Mouse (Mus musculus): Measurements from ENCODE around the gene Snapc4.
"Not testable (repeated sequence)": the region's sequence is repeated elsewhere in the genome, so short reads cannot be mapped to it uniquely, and the experiment has no call there.

Gene Snapc4

DNA sequence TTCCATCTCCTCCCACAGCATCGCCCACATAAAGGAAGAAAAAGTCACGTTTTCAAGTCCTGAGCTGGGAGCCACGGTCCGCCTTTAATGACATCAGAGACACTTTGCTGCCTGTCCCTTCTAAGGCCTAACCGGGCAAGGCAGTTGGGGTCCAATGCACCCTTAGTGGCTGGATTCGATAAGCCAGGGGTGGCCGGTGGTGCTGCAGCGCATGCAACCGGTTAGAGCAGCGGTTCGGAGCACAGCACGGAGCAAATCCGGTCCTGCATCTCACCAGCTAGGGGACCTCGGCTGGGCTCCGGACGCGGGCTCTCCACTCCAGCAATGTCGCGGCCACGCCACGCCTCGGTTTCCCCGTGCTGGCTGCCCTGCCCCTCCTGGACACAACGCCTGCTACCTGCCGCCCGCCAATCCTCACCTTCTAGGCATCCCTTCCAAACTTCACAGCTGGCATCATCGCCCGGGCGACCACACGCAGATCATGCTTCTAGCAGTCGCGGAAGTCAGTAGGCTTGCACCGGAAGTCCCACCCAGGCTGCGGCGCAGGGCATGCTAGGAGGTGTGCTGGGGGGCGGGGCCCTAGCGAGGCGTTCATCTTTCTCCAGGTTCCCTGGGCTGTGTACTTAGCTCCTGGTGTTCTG, at the start of gene Snapc4:
TSS of gene Snapc4 (minus strand) at position 523 of the 641 bp plus-strand sequence.
- peak; percentile 82 to 85 for DNase-seq

GRCm38 (mm10) chr2:26429851-26430250, 49.4 kb upstream of the Snapc4 start:
- no peak for DNase-seq

DNA sequence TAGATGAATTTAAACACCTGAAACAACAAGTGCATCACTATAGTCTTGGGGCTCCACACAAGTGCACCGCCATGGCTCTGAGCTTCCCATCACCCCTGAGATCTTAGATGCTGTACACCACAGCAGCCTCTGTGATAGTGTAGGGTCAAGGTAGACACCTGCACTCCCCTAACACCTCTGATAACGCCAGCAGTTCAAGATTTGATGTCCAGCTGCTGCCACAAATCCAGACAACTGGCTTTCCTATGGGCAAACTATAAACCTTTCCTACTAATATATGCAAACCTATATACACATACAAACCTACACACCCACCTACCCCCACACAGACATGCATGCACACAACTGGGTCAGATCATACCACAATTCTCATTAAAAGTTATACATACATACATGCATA, 44.1 kb upstream of the Snapc4 start:
- DNase-seq, result no peak

DNA sequence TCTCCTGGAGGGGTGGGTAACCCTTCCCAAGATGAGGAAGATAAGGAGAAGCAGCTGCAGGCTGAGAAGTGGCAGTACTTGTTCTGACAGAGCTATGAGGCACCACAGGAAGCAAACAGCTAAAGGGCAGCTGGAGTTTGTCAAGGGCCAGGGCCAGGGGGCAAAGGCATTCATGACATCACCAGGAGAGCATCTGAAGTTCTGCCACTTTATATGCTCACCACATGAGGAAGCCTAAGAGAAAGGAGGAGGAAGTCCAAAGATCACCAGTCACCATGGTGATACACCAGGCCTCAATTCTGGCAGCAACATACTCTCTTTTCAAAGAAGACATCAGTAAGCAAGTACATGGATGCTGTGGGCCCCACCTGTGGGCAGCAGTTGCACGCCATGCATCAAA, 42.6 kb upstream of the Snapc4 start:
- no peak for DNase-seq

DNA sequence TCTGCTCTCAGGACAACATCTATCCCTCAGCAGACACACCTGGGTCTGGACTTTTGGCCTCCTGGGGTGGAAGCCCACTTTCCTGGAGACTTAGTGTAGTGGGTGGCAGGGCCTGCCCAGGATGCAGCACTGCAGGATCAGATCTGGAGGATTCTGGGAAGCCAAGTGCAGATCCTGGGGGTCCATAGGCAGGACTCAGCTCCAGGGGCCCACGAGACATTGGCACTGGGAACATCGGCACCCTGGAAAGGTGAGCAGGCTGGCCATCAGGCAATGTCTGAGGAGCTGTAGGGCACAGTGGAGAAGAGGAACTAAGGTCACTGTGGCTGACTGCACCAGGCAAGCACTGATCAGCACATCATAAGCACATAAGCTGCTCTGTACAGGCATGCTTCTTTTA, 41.5 kb upstream of the Snapc4 start:
- DNase-seq, result no peak

DNA sequence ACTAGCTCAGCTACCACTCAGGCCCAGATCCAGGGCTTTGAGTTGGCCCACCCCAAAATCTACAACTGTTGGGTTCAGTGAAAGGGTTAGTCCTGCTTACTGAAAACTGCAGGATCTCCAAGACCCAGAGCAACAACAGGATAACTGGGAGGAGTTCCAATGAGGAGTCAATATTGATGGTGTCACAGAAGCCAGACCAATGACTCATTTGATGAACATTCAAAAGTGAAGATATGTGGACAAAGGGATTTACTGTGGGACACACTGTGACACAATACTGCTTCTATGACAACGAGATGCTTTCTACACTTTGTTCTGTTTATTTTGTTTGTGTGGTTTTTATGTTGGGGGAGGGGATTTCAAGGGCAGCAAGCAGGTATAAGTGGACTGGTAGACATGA, 37.7 kb upstream of the Snapc4 start:
- DNase-seq, result no peak

DNA sequence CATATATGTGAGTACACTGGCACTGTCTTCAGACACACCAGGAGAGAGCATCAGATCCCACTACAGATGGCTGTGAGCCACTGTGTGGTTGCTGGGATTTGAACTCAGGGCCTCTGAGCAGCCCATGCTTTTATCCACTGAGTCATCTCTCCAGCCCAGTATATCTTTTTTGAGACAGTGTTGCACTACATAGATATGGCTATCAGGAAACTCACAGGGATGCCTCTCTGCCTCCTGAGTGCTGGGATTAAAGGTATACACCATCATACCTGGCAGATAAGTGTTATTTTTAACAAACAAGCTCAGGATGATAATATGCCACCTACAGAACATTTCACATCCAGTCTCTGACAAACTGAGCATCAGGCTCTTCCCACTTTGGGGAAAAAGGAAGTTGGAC, 36.6 kb upstream of the Snapc4 start:
- DNase-seq, result no peak

GRCm38 (mm10) chr2:26410931-26411411, 30.5 kb upstream of the Snapc4 start:
- peak; percentile 33 to 56 for DNase-seq

GRCm38 (mm10) chr2:26410091-26410490, 29.6 kb upstream of the Snapc4 start:
- peak; percentile 58 to 70 for DNase-seq

DNA sequence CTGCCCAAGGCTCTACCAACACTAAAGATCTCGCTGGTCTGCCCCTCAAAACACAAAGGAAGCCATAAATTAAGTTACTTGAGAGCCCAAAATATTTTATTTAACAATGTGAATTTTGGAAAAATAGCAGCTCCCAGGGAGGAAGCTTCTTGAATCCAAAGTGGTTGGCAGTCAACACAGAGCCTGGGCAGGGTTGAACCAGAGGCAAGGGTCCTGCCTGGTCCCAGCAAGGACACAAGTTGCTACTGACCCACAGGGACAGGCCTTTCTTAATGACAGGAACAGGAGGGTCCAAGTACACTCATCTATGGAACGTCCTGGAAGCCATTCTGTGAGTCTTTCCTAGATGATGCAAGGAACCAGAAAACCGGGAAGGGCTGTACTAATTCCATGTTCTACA, 28.9 kb upstream of the Snapc4 start:
- DNase-seq, result no peak

DNA sequence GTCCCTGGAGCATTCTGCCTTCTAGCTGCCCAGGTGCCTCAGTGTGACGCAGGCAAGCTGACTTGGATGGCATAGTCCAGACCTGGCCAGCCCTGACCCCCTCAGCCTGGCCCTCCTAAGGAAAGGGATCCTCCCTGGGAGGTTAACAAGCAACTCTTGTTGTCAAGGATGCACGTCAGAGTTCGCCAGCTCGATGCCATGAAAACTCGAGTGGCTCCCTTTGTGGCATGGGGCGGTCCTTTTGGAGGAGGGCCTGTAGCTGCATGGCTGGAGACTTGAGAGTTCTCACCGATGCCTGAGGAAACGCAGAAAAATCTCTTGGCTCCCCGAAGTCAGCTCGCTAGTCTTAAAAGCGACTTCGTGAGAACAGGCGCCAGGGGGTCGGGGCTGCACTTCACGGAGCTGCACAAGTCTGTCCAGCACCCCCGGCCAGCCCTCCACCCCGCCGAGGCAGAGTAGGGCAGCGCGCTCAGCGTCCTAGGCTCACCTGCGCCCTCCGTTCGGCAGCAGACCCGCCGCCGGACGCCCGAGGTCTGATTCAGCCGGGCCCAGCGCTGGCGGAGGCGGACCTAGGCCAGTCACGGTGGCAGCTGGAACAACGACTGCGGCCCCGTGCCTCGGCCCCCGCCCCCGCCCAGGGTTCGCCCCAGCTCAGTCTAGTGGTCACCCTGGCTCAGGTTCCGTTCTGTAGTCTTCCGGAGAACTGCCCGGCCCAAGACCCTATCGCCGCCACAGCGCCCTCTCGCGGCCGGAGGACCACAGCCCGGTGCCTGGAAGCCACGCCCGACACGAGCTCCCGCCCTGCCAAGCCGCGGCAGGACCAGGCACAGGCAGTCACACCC, 28.3 kb upstream of the Snapc4 start, which contains the start of gene Inpp5e:
TSS of gene Inpp5e (minus strand) at position 689 of the 842 bp plus-strand sequence.
- peak; percentile 100 for DNase-seq

GRCm38 (mm10) chr2:26403306-26403705, 22.9 kb upstream of the Snapc4 start:
- no peak for DNase-seq

GRCm38 (mm10) chr2:26402265-26402664, 21.8 kb upstream of the Snapc4 start:
- peak in 1 of 2 experiments; percentile 49 for DNase-seq

- DNase-seq, result no peak
Observed at GRCm38 (mm10) chr2:26401023-26401422, 20.6 kb upstream of the Snapc4 start.

DNA sequence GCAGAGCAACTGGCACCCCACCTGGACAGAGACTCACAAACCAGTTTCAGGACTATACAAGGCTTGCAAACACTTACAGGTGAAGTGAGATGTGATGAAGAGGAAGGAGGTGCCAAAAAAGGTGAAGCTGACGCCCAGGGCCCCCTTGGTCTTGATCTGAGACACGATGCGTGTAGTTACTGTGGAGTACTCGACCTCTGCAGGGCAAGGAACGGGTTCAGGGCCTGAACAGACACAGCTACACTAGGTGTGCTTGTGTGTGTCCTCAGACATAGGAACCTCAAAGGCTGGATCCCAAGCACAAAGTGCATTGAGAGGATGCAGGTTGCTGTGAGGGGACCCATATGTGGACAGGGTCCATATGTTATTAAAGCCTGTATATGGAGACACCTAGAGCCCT, 19.8 kb upstream of the Snapc4 start:
- no peak for DNase-seq

GRCm38 (mm10) chr2:26399647-26400046, 19.2 kb upstream of the Snapc4 start:
- no peak for DNase-seq

GRCm38 (mm10) chr2:26398978-26399377, 18.5 kb upstream of the Snapc4 start:
- DNase-seq, result no peak

GRCm38 (mm10) chr2:26391617-26392016, 11.2 kb upstream of the Snapc4 start:
- no peak for DNase-seq

- no peak for DNase-seq
Observed at GRCm38 (mm10) chr2:26390954-26391353, 10.5 kb upstream of the Snapc4 start.

- DNase-seq, result peak; percentile 92 to 93
Observed at GRCm38 (mm10) chr2:26389154-26389690, 8.8 kb upstream of the Snapc4 start, which contains the start of the genes Entr1 and Pmpca. Gene Entr1 (minus strand): TSS chr2:26389316. Gene Pmpca (plus strand): TSS chr2:26389339.

DNA sequence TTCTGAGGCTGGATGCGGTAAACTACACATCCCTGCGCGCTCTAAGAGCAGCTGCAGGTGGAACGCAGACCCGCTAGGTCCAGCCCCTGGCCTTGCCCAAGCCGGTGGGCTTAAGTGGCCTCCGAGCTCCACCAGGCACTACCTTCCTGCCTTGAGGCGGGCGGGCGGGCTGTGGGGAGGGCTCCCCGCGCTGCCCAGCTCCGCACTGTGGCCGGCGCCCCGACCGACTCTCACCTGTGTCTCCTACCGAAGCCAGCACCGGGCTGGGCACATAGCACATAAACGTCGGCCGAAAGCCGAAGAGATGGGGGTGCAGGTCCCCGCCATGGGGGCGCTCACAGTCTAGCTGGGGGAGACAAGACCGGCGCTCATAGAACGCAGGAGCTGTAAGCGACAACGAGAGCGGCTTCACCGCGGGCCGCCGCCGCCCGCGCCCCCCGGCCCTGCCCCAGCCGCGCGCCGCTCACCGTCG, 8.3 kb upstream of the Snapc4 start:
- DNase-seq, result no peak

DNA sequence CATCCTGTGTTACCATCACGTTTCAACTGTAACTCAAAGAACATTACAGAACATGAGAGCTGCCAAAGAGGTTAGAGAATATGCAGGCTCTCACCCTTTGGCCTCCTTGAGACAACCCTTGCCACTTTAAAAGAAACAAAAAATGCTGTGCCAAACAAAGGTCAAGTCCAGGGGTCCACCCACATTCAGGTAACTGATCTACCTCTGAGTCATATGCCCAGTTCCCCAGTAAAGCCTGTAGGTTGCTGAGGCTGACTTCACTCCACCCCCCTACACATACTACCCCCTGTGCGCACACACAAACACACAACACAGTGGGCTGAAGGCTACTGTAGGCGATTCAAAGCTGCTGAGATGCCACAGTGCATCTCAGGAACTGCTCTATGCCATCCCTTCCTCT, 7.3 kb upstream of the Snapc4 start:
- no peak for DNase-seq

DNA sequence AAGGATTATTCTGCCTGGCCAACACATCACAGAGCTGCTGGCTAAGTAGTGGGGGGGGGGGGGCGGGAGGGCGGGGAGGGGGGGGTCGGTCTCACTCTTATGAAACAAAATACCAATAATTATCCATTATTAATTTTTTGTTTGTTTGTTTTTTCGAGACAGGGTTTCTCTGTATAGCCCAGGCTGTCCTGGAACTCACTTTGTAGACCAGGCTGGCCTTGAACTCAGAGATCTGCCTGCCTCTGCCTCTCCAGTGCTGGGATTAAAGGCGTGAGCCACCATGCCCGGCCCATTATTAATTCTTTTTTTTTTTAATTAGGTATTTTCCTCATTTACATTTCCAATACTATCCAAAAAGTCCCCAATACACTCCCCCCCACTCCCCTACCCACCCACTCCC, 418 bp upstream of the Snapc4 start:
- not testable (repeated sequence) for DNase-seq

Data from cerebellum, postnatal 14 days (tissue).